Mouse (Mus musculus): ENCODE measurements around the gene Gm8104. TPM values are rescaled to one million over a fixed set of nuclear protein-coding genes. Genes with fewer than 3 reads are reported as not detected.
"Not testable (repeated sequence)": the region's sequence is repeated elsewhere in the genome, so short reads cannot be mapped to it uniquely, and the experiment has no call there.

The Gm8104 gene
- not detected in 2 replicates for polyA plus RNA-seq (2014; fragmentation: Nextera tagmentation; extraction: Ambion mirVana)

DNA sequence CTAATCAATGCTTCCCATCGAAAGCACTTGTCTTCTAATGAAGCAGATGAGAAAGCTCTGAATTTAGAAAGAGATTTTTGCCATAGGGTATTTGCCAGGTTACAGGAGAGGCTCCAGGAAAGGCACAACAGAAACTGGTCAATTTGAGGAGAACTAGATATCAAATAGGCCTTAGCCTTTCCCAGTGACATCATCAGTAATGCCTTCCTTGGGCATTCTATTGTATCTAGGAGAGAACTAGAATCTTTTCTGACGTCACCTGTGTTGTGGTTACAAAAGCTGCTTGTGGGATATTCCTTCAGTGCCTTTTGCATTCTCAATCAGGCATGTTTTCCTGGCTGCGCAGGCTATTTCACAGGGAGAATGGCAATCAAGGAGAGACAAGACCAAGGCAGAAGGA lies at the start of gene Gm8104:
Gene Gm8104, plus strand, starts transcription at position 301 of the 400 bp plus-strand sequence.
- not testable (repeated sequence) for ATAC-seq (replicated peaks; ENCODE audit: low FRiP score, low TSS enrichment, low read depth); DNase-seq (ENCODE audit: low spot score)

DNA sequence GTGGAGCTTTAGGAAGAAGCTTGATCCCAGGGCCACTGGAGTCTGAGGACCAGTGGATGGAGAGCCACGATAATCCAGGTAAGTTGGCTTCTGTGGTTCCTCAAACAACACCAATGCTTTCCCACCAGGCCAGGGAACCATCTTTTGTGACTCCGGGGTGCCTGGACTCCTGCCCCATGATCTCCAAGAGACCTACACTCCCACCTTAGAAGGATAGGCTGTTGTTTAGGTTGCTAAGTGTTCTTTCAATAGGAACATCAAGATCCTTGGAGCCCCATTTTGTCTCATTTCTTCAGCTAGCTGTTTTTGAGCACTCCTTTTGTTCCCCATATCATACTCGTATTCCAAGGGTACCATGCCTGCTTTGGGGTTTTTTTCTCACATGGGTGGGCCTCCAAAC lies 42.3 kb upstream of the Gm8104 start:
- not testable (repeated sequence) for H3K27ac ChIP-seq (ENCODE audit: low read depth); H3K36me3 ChIP-seq (ENCODE audit: control insufficient read depth, insufficient read depth, low read length); H3K9me3 ChIP-seq (ENCODE audit: control insufficient read depth, low read length); H3K4me1 ChIP-seq (replicated peaks; ENCODE audit: control insufficient read depth, insufficient read depth, low read length); DNase-seq (ENCODE audit: low spot score); ATAC-seq (replicated peaks; ENCODE audit: low FRiP score, low TSS enrichment, low read depth); H3K27me3 ChIP-seq (replicated peaks; ENCODE audit: control insufficient read depth, insufficient read depth, low read length); H3K4me3 ChIP-seq (ENCODE audit: low read depth, low read length); H3K9ac ChIP-seq (ENCODE audit: low read length); H3K4me2 ChIP-seq (ENCODE audit: low read length)
- WGBS, result 76% methylated on average over 3 of the region's 3 CpGs

More for the DNA sequence above, at the start of gene Gm8104:
- H3K9ac ChIP-seq (ENCODE audit: low read length); H3K9me3 ChIP-seq (ENCODE audit: control insufficient read depth, low read length); H3K4me2 ChIP-seq (ENCODE audit: low read length); H3K27ac ChIP-seq (ENCODE audit: low read depth); H3K36me3 ChIP-seq (ENCODE audit: control insufficient read depth, insufficient read depth, low read length); H3K27me3 ChIP-seq (replicated peaks; ENCODE audit: control insufficient read depth, insufficient read depth, low read length); H3K4me3 ChIP-seq (ENCODE audit: low read depth, low read length); H3K4me1 ChIP-seq (replicated peaks; ENCODE audit: control insufficient read depth, insufficient read depth, low read length): not testable (repeated sequence)
- 88% methylated on average over 3 of the region's 3 CpGs for WGBS

DNA sequence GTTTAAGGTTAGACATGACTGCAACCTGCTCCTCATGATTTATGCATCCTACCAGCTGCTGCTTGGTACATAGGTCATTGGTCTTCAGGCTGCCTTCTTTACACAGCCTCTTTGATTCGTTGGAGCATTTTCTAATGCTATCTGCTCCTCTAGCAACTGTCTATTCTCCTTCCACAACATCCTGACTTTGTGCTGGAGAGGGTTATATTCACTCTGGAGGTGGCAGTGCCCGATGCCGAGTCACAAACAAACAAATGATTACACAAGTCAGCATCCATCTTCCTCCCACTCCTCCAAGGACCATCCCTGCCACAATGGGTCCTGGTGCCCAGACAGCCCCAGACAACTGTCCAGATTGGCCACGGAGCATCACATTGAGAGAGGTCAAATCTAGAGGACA lies 40.2 kb upstream of the Gm8104 start:
- 76% methylated on average over 4 of the region's 4 CpGs for WGBS

DNA sequence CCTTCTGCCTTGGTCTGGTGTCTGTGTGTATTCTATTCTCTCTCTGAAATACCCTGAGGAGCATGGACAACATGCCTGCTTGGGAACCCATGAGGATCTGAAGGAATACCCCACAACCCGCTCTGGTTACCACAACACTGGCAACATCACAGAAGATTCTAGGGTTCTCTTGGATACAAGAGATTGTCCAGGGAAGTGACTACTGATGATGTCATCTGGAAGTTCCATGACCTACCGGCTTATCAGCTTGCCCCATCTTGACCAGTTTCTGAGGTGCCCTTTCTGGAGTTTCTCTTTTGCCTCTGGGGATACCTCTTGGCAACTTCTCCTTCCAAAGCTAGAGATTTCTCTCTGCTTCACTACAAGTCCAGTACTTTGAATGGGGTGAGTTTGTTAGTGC lies 23.9 kb upstream of the Gm8104 start, which contains the start of gene Gm8094:
Gene Gm8094, minus strand, starts transcription at position 101 of the 400 bp plus-strand sequence.
- not testable (repeated sequence) for ATAC-seq (replicated peaks; ENCODE audit: low FRiP score, low TSS enrichment, low read depth); H3K27ac ChIP-seq (ENCODE audit: low read depth); H3K36me3 ChIP-seq (ENCODE audit: control insufficient read depth, insufficient read depth, low read length); DNase-seq (ENCODE audit: low spot score); H3K9me3 ChIP-seq (ENCODE audit: control insufficient read depth, low read length); H3K4me2 ChIP-seq (ENCODE audit: low read length); H3K9ac ChIP-seq (ENCODE audit: low read length); H3K4me1 ChIP-seq (replicated peaks; ENCODE audit: control insufficient read depth, insufficient read depth, low read length); H3K27me3 ChIP-seq (replicated peaks; ENCODE audit: control insufficient read depth, insufficient read depth, low read length); H3K4me3 ChIP-seq (ENCODE audit: low read depth, low read length)
- 91% methylated on average over 2 of the region's 2 CpGs for WGBS

More for the DNA sequence above, 40.2 kb upstream of the Gm8104 start:
- ATAC-seq (replicated peaks; ENCODE audit: low FRiP score, low TSS enrichment, low read depth); H3K27me3 ChIP-seq (replicated peaks; ENCODE audit: control insufficient read depth, insufficient read depth, low read length); H3K27ac ChIP-seq (ENCODE audit: low read depth); H3K36me3 ChIP-seq (ENCODE audit: control insufficient read depth, insufficient read depth, low read length); H3K4me2 ChIP-seq (ENCODE audit: low read length); DNase-seq (ENCODE audit: low spot score); H3K9ac ChIP-seq (ENCODE audit: low read length); H3K4me3 ChIP-seq (ENCODE audit: low read depth, low read length); H3K9me3 ChIP-seq (ENCODE audit: control insufficient read depth, low read length); H3K4me1 ChIP-seq (replicated peaks; ENCODE audit: control insufficient read depth, insufficient read depth, low read length): not testable (repeated sequence)

DNA sequence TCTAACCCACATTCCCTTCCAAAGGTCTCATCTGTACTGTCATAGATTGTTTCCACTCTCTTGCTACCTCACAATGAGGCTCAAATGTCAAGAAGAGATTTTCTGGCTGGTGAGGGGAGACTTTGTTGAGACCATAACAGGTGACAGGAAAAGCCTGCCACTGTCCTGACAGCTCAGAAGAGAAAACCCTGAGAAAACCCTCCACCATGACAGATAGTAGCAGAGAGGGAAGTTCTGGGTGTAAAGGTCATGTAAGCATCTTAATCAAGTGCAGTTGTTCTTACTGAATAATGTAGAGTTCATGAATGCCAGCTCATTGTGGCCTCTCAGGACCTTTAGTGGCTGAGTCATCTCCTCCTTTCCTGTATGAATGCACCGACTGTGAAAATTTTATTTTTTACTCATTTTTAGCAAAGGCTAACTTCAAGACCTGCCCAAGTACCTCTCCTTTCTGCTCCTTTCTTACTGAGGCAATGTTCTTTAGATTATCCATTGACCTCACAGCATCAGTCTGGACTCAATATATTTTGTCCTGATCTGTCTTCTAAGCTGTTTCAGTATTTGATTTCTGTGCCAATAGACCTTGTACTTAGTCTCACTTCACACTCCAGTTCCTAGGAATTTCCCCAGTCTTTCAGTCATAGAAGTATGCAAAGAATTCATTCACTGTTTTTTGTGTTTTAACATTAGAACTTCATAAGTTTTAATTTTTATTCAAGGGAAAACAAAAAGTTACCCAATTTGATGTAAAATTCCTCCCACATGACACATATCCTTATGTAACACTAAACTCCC lies 15.3 kb upstream of the Gm8104 start:
- ATAC-seq (replicated peaks; ENCODE audit: low FRiP score, low TSS enrichment, low read depth); H3K27me3 ChIP-seq (replicated peaks; ENCODE audit: control insufficient read depth, insufficient read depth, low read length); H3K9me3 ChIP-seq (ENCODE audit: control insufficient read depth, low read length); H3K4me1 ChIP-seq (replicated peaks; ENCODE audit: control insufficient read depth, insufficient read depth, low read length); H3K36me3 ChIP-seq (ENCODE audit: control insufficient read depth, insufficient read depth, low read length); H3K4me2 ChIP-seq (ENCODE audit: low read length); H3K4me3 ChIP-seq (ENCODE audit: low read depth, low read length); H3K9ac ChIP-seq (ENCODE audit: low read length); H3K27ac ChIP-seq (ENCODE audit: low read depth): not testable (repeated sequence)
- 76% methylated on average over 1 of the region's 1 CpGs for WGBS
- DNase-seq (ENCODE audit: low spot score), result peak; percentile 16

DNA sequence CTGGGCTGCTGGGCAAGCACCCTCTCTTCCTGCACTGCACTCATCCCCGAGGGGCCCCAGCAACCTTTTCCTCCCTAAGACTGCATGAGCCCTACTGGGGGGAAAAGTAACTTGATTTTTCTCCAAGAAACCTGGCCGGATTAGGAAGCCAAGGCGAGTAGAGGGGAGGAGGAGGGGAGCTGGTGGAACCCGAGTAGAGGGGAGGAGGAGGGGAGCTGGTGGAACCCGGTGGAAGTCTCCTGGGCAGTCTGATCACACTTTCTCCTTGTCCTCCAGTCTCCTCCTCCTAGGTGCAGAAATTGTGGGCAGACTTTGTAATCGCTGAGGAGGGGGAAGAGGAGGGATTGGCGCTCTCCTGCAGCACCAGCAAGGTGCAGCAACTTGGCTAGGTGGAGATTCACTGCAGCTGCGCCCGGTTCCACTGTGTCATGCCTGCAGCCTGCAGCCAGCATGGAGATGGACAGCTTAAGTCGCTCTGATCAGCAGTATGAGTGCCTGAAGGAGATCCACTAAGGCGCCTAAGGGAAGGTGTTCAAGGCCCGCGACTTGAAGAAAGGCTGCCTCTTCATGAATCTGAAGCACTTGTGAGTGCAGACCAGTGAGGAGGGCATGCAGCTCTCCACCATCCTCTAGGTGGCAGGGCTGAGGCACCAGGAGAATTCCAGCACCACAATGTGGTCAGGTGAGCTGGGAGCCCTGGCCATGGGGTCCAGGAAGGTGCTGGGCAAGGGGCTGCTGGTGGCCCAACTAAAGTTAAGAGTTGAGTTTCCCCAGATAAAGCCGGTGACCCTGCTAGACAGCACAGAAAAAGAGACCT lies 11.1 kb upstream of the Gm8104 start:
- not testable (repeated sequence) for H3K4me3 ChIP-seq (ENCODE audit: low read depth, low read length); H3K9me3 ChIP-seq (ENCODE audit: control insufficient read depth, low read length); H3K4me2 ChIP-seq (ENCODE audit: low read length); H3K9ac ChIP-seq (ENCODE audit: low read length); H3K4me1 ChIP-seq (replicated peaks; ENCODE audit: control insufficient read depth, insufficient read depth, low read length); H3K27me3 ChIP-seq (replicated peaks; ENCODE audit: control insufficient read depth, insufficient read depth, low read length); DNase-seq (ENCODE audit: low spot score); H3K27ac ChIP-seq (ENCODE audit: low read depth); H3K36me3 ChIP-seq (ENCODE audit: control insufficient read depth, insufficient read depth, low read length)
- ATAC-seq (replicated peaks; ENCODE audit: low FRiP score, low TSS enrichment, low read depth), result 0 out of 2 replicates have a peak, but pooled peaks have one; percentile 19
- 38% methylated on average over 1 of the region's 14 CpGs for WGBS

DNA sequence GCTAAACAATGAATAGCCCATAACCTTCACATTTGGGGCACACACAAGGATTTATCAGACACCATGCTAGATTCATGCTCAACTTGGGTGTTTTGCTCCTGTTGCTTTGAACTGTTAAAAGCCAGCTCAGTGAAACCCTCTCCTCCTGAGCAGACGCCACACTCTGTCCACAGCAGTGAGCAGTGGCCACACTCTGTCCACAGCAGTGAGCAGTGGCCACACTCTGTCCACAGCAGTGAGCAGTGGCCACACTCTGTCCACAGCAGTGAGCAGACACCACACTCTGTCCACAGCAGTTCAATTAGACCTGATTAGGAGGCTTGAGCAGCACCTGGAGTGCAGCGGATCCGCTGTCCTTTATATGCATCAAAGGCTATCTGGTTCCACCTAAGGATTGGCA lies 19.3 kb downstream of the Gm8104 start:
- not testable (repeated sequence) for H3K4me1 ChIP-seq (replicated peaks; ENCODE audit: control insufficient read depth, insufficient read depth, low read length); H3K9me3 ChIP-seq (ENCODE audit: control insufficient read depth, low read length); H3K27me3 ChIP-seq (replicated peaks; ENCODE audit: control insufficient read depth, insufficient read depth, low read length); ATAC-seq (replicated peaks; ENCODE audit: low FRiP score, low TSS enrichment, low read depth); H3K36me3 ChIP-seq (ENCODE audit: control insufficient read depth, insufficient read depth, low read length); H3K27ac ChIP-seq (ENCODE audit: low read depth); H3K4me3 ChIP-seq (ENCODE audit: low read depth, low read length); H3K4me2 ChIP-seq (ENCODE audit: low read length); H3K9ac ChIP-seq (ENCODE audit: low read length); DNase-seq (ENCODE audit: low spot score)
- 71% methylated on average over 1 of the region's 3 CpGs for WGBS

DNA sequence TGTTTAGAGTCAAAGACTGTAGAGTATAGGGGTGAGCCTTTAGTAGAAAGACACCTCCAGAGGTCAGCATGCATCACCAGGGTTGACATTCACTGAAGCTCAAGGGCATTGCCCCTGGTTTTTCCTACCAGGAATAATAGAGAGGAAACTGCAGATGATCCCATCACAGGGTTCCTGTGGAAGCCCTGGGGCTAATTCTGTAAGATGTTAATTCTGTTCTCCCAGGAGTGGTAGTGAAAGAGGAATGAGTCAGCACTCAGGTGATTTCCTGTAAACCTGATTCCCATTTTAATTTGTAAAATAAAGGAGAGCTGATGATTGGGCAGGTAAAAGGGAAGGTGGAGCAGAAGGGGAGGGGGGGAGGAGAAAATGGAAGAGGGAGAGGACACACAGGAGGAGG lies 25.9 kb downstream of the Gm8104 start:
- H3K36me3 ChIP-seq (ENCODE audit: control insufficient read depth, insufficient read depth, low read length); DNase-seq (ENCODE audit: low spot score); H3K9me3 ChIP-seq (ENCODE audit: control insufficient read depth, low read length); H3K4me1 ChIP-seq (replicated peaks; ENCODE audit: control insufficient read depth, insufficient read depth, low read length); H3K4me2 ChIP-seq (ENCODE audit: low read length); H3K9ac ChIP-seq (ENCODE audit: low read length); H3K27me3 ChIP-seq (replicated peaks; ENCODE audit: control insufficient read depth, insufficient read depth, low read length); H3K27ac ChIP-seq (ENCODE audit: low read depth); H3K4me3 ChIP-seq (ENCODE audit: low read depth, low read length); ATAC-seq (replicated peaks; ENCODE audit: low FRiP score, low TSS enrichment, low read depth): not testable (repeated sequence)
